Mouse (Mus musculus) embryonic facial prominence, embryonic 13.5 days (tissue): ENCODE results near the gene Lrrc38. TPM values are rescaled to one million over a fixed set of nuclear protein-coding genes. Genes with fewer than 3 reads are reported as not detected.
A peak's percentile ranks its signal among the peaks of the same experiment; 100 is the strongest.

ENCODE experiments used
- ATAC-seq: fragments of 200-750 bp; cut with Nextera tagmentation; 2 replicates; pipeline ENCODE4 v1.8.0; 2017; ENCODE audit warnings: low read depth; ENCODE audit not compliant: insufficient number of reproducible peaks, insufficient read depth, low FRiP score, low TSS enrichment
- H3K27ac ChIP-seq: fragments of 300-500 bp; sonication (generic); 2 replicates; pipeline ENCODE4 v1.5.1; 2015; ENCODE audit warnings: moderate library complexity, mild to moderate bottlenecking, inconsistent platforms
- H3K27me3 ChIP-seq: fragments of 300-500 bp; sonication (generic); 2 replicates; pipeline ENCODE4 v1.6.1; 2015; ENCODE audit warnings: mild to moderate bottlenecking, inconsistent platforms
- H3K36me3 ChIP-seq: fragments of 300-500 bp; sonication (generic); 2 replicates; pipeline ENCODE4 v1.6.1; 2015; ENCODE audit warnings: mild to moderate bottlenecking, inconsistent platforms
- H3K4me1 ChIP-seq: fragments of 300-500 bp; sonication (generic); 2 replicates; pipeline ENCODE4 v1.6.1; 2015; ENCODE audit warnings: inconsistent platforms
- H3K4me2 ChIP-seq: fragments of 300-500 bp; sonication (generic); 2 replicates; pipeline ENCODE4 v1.6.1; 2015; ENCODE audit warnings: moderate library complexity, mild to moderate bottlenecking, inconsistent platforms
- H3K4me3 ChIP-seq: fragments of 300-500 bp; sonication (generic); 2 replicates; pipeline ENCODE4 v1.5.1; 2015; ENCODE audit warnings: mild to moderate bottlenecking, inconsistent platforms
- H3K9ac ChIP-seq: fragments of 300-500 bp; sonication (generic); 2 replicates; pipeline ENCODE4 v1.6.1; 2015; ENCODE audit warnings: mild to moderate bottlenecking, inconsistent platforms
- H3K9me3 ChIP-seq: fragments of 300-500 bp; sonication (generic); 2 replicates; pipeline ENCODE4 v1.6.1; 2016; ENCODE audit warnings: inconsistent platforms
- WGBS: fragments of 180-500 bp; shearing (Covaris S2); methylation state at CpG from one replicate; pipeline ENCODE4 v1.1.7; 2015; ENCODE audit warnings: mixed read lengths; 5-methylcytosine and 5-hydroxymethylcytosine counted together
- polyA plus RNA-seq: library from polyadenylated mRNA; unstranded; fragments of >200 nt; fragmentation: Nextera tagmentation; extraction: Ambion mirVana; gene quantifications from 2 replicates; pipeline ENCODE4 v1.2.1, GENCODE M21; 2015

The Lrrc38 gene
- polyA plus RNA-seq, 1 experiment from 2014 or later, result not detected

GRCm38 (mm10) chr4:143411566-143412218, 62.1 kb downstream of the Lrrc38 start:
- no peaks in the 10 kb centered on the region for H3K27me3 ChIP-seq

GRCm38 (mm10) chr4:143412219-143413092, 62.9 kb downstream of the Lrrc38 start, which contains the start of gene Pramef8:
TSS of gene Pramef8 (plus strand) at chr4:143412426.
- peaks cover 11% of the 10 kb centered on the region for H3K9me3 ChIP-seq
- 1% methylated on average over 50 of the region's 50 CpGs for WGBS
- ATAC-seq, result peak; percentile 89
- peaks cover 34% of the 10 kb centered on the region for H3K36me3 ChIP-seq
- peak within 1 kb of the TSS; percentile 70 for H3K9ac ChIP-seq
- H3K4me2 ChIP-seq, result peak within 1 kb of the TSS; percentile 56
- H3K4me3 ChIP-seq, result peak within 1 kb of the TSS; percentile 59
- peak within 1 kb of the TSS; percentile 88 for H3K27ac ChIP-seq
- H3K4me1 ChIP-seq, result 0 out of 2 replicates have a peak, but pooled peaks cover 4% of the 10 kb centered on the region
- H3K27me3 ChIP-seq, result no peaks in the 10 kb centered on the region

More at GRCm38 (mm10) chr4:143411566-143412218, 62.1 kb downstream of the Lrrc38 start:
- Histone ChIP-seq H3K27ac (peak overlapping the region; percentile 88; the same call in 1 of the 2 replicates), H3K9me3 (peaks cover 11% of the 10 kb centered on the region), H3K9ac (no peak overlapping the region), H3K4me2 (peak overlapping the region; percentile 52), H3K4me3 (peak overlapping the region; percentile 59), H3K4me1 (0 out of 2 replicates have a peak, but pooled peaks cover 4% of the 10 kb centered on the region), H3K36me3 (peaks cover 26% of the 10 kb centered on the region)
- WGBS, result 75% methylated on average over 5 of the region's 5 CpGs
- ATAC-seq, result no peak

- Histone ChIP-seq H3K9me3 (peaks cover 11% of the 10 kb centered on the region), H3K27ac (no peak overlapping the region), H3K9ac (no peak overlapping the region), H3K27me3 (no peaks in the 10 kb centered on the region), H3K36me3 (peaks cover 45% of the 10 kb centered on the region), H3K4me2 (no peak overlapping the region), H3K4me3 (no peak overlapping the region), H3K4me1 (0 out of 2 replicates have a peak, but pooled peaks cover 4% of the 10 kb centered on the region)
- 91% methylated on average over 1 of the region's 1 CpGs for WGBS
- ATAC-seq, result no peak
These were observed 64.1 kb downstream of the Lrrc38 start for GRCm38 (mm10) chr4:143413621-143414020.

GRCm38 (mm10) chr4:143414121-143414520, 64.6 kb downstream of the Lrrc38 start:
- Histone ChIP-seq H3K9ac (no peak overlapping the region), H3K27ac (no peak overlapping the region), H3K27me3 (no peaks in the 10 kb centered on the region), H3K9me3 (peaks cover 11% of the 10 kb centered on the region), H3K4me1 (0 out of 2 replicates have a peak, but pooled peaks cover 4% of the 10 kb centered on the region), H3K36me3 (peaks cover 50% of the 10 kb centered on the region), H3K4me3 (no peak overlapping the region), H3K4me2 (no peak overlapping the region)
- no peak for ATAC-seq
- 90% methylated on average over 3 of the region's 3 CpGs for WGBS

Other genes with a start within 250 kb of the Lrrc38 start
- gene Prdm2, start 136.8 kb upstream of the Lrrc38 start, polyA plus RNA-seq, result 14.3 and 17.6 TPM in 2 replicates
- 31.1 and 39.6 TPM in 2 replicates for gene Pdpn, start 50.2 kb upstream of the Lrrc38 start, polyA plus RNA-seq
- not detected in 2 replicates for gene Pramel1, start 44.7 kb downstream of the Lrrc38 start, polyA plus RNA-seq
- 22.7 and 25.4 TPM in 2 replicates for gene Pramef8, start 62.7 kb downstream of the Lrrc38 start, polyA plus RNA-seq
- not detected in 2 replicates for gene Oog4, start 100.6 kb downstream of the Lrrc38 start, polyA plus RNA-seq
- gene Gm13043, start 161.6 kb downstream of the Lrrc38 start, polyA plus RNA-seq, result not detected in 2 replicates
- not detected in 2 replicates for gene Gm13040, start 186.2 kb downstream of the Lrrc38 start, polyA plus RNA-seq
- gene BC080695, start 201.9 kb downstream of the Lrrc38 start, polyA plus RNA-seq, result not detected in 2 replicates
- not detected in 2 replicates for gene Gm13057, start 202.0 kb downstream of the Lrrc38 start, polyA plus RNA-seq